Mouse (Mus musculus) heart, embryonic 16.5 days (tissue): ENCODE measurements around the gene Timm50. TPM values are rescaled to one million over a fixed set of nuclear protein-coding genes. Genes with fewer than 3 reads are reported as not detected.

Experiments used
- ATAC-seq: fragments of 200-750 bp; cut with Nextera tagmentation; replicated peaks from 2 replicates; pipeline ENCODE4 v1.8.0; 2017; ENCODE audit warnings: moderate number of reproducible peaks; ENCODE audit not compliant: insufficient read depth, low FRiP score; ENCODE audit errors: extremely low read depth
- H3K27ac ChIP-seq: fragments of 300-500 bp; sonication (generic); 2 replicates; pipeline ENCODE4 v1.5.1; 2014; ENCODE audit warnings: mild to moderate bottlenecking, low read length, control low read depth, moderate library complexity
- H3K27me3 ChIP-seq: fragments of 300-500 bp; sonication (generic); 2 replicates; pipeline ENCODE4 v1.6.1; 2014; ENCODE audit warnings: low read length, mixed read lengths; ENCODE audit not compliant: control insufficient read depth, insufficient read depth
- H3K36me3 ChIP-seq: fragments of 300-500 bp; sonication (generic); 2 replicates; pipeline ENCODE4 v1.6.1; 2014; ENCODE audit not compliant: control insufficient read depth, insufficient read depth
- H3K4me1 ChIP-seq: fragments of 300-500 bp; sonication (generic); 2 replicates; pipeline ENCODE4 v1.6.1; 2014; ENCODE audit warnings: low read length, mixed read lengths; ENCODE audit not compliant: control insufficient read depth, insufficient read depth
- H3K4me2 ChIP-seq: fragments of 300-500 bp; sonication (generic); 2 replicates; pipeline ENCODE4 v1.6.1; 2014; ENCODE audit warnings: low read depth, mild to moderate bottlenecking, control low read depth, low read length
- H3K4me3 ChIP-seq: fragments of 300-500 bp; sonication (generic); 2 replicates; pipeline ENCODE4 v1.5.1; 2014; ENCODE audit warnings: mild to moderate bottlenecking, control low read depth, low read length
- H3K9ac ChIP-seq: fragments of 300-500 bp; sonication (generic); 2 replicates; pipeline ENCODE4 v1.6.1; 2014; ENCODE audit warnings: low read length, control low read depth
- H3K9me3 ChIP-seq: fragments of 300-500 bp; sonication (generic); replicated peaks from 2 replicates; pipeline ENCODE4 v1.6.1; 2016; ENCODE audit warnings: low read length; ENCODE audit not compliant: control insufficient read depth
- WGBS: fragments of 180-500 bp; shearing (Covaris S2); extraction: QIAGEN DNeasy Blood & Tissue Kit; methylation state at CpG from one replicate; pipeline ENCODE4 v1.1.7; 2014; 5-methylcytosine and 5-hydroxymethylcytosine counted together
- polyA plus RNA-seq: library from polyadenylated mRNA; unstranded; fragments of >200 nt; fragmentation: Nextera tagmentation; extraction: Ambion mirVana; gene quantifications from 2 replicates; pipeline ENCODE4 v1.2.1, GENCODE M21; 2015

Gene Timm50
- 130 and 132 TPM in 2 replicates for polyA plus RNA-seq

- Histone ChIP-seq H3K27ac (peak within 1 kb of the TSS; percentile 74), H3K36me3 (peaks cover 42% of the 10 kb centered on the region), H3K9me3 (no peaks in the 10 kb centered on the region), H3K9ac (peak within 1 kb of the TSS; percentile 96), H3K4me2 (peak within 1 kb of the TSS; percentile 96), H3K4me3 (peak within 1 kb of the TSS; percentile 99), H3K27me3 (no peaks in the 10 kb centered on the region), H3K4me1 (peaks cover 13% of the 10 kb centered on the region)
- WGBS: under 1% methylated on average over 45 of the region's 45 CpGs
- peak; percentile 99 for ATAC-seq
These were observed at the start of gene Timm50 for GRCm38 (mm10) chr7:28311926-28312543. Timm50 (minus strand) TSS chr7:28312072.

- no peaks in the 10 kb centered on the region for H3K9me3 ChIP-seq
- no peak overlapping the region for H3K27ac ChIP-seq
- H3K4me1 ChIP-seq: peaks cover 25% of the 10 kb centered on the region
- H3K27me3 ChIP-seq: no peaks in the 10 kb centered on the region
- H3K4me3 ChIP-seq: no peak overlapping the region
- H3K4me2 ChIP-seq: no peak overlapping the region
- no peak overlapping the region for H3K9ac ChIP-seq
- WGBS: 83% methylated on average over 6 of the region's 6 CpGs
- H3K36me3 ChIP-seq: peaks cover 43% of the 10 kb centered on the region
- ATAC-seq: no peak
These were observed 48.4 kb upstream of the Timm50 start for GRCm38 (mm10) chr7:28360291-28360690.

- no peak for ATAC-seq
- Histone ChIP-seq H3K27ac (no peak overlapping the region), H3K36me3 (peaks cover 39% of the 10 kb centered on the region), H3K27me3 (no peaks in the 10 kb centered on the region), H3K4me1 (peaks cover 25% of the 10 kb centered on the region), H3K4me2 (no peak overlapping the region), H3K4me3 (no peak overlapping the region), H3K9ac (no peak overlapping the region), H3K9me3 (no peaks in the 10 kb centered on the region)
- WGBS: 78% methylated on average over 10 of the region's 10 CpGs
These were observed 48.0 kb upstream of the Timm50 start for GRCm38 (mm10) chr7:28359854-28360253.

- WGBS: 57% methylated on average over 7 of the region's 7 CpGs
- H3K36me3 ChIP-seq: peaks cover 44% of the 10 kb centered on the region
- H3K4me2 ChIP-seq: no peak overlapping the region
- H3K4me3 ChIP-seq: no peak overlapping the region
- no peaks in the 10 kb centered on the region for H3K9me3 ChIP-seq
- H3K27ac ChIP-seq: peak overlapping the region; percentile 84
- no peak for ATAC-seq
- peak overlapping the region; percentile 54; the same call in 1 of the 2 replicates for H3K9ac ChIP-seq
- peaks cover 25% of the 10 kb centered on the region for H3K4me1 ChIP-seq
- no peaks in the 10 kb centered on the region for H3K27me3 ChIP-seq
These were observed 46.6 kb upstream of the Timm50 start for GRCm38 (mm10) chr7:28358431-28358830.

DNA sequence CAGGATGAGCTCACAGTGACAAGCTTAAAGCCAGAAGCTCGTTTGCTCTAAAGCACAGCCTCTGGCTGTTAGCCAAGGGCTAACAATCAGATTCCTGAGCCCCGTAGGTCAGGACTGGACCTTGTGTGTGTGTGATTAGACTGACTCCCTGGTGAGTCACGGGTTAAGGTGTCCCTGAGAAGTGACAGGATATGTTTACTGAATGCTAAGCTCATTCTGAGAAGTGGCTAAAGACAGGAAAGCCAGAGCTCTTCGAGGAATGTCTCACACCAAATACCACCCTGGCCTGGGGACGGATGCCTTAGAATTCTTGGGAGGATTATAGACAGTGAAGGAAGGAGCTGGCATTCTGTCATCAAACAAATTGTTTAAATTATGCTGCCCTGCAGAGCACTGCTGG is 46.1 kb upstream of the Timm50 start:
- peaks cover 25% of the 10 kb centered on the region for H3K4me1 ChIP-seq
- ATAC-seq: peak; percentile 35
- peak overlapping the region; percentile 54 for H3K9ac ChIP-seq
- peaks cover 49% of the 10 kb centered on the region for H3K36me3 ChIP-seq
- H3K9me3 ChIP-seq: no peaks in the 10 kb centered on the region
- 2% methylated on average over 5 of the region's 5 CpGs for WGBS
- H3K4me3 ChIP-seq: no peak overlapping the region
- H3K4me2 ChIP-seq: peak overlapping the region; percentile 39
- H3K27ac ChIP-seq: peak overlapping the region; percentile 84
- H3K27me3 ChIP-seq: no peaks in the 10 kb centered on the region

DNA sequence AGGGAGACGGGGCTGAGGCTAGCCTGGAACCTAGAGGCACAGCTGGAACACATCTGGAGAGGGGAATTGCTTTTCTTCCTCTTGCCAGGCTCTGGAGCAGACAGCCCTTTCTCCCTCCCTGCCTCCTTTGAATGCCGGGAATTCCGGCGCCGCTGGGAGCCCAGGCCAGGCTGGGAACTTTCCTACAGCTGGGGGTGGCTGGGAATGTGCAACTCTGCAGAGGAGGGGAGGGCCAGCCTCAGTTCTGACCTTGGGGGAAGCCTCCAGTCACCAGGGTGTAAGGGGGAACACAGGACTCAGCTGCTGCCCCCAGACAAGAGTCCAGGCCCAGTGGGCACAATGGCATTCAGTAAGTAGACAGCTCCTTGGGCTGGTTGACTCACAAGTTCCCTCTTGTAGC is 45.1 kb upstream of the Timm50 start:
- Histone ChIP-seq H3K4me3 (no peak overlapping the region), H3K9me3 (no peaks in the 10 kb centered on the region), H3K4me1 (peaks cover 22% of the 10 kb centered on the region), H3K4me2 (peak overlapping the region; percentile 24; the same call in 1 of the 2 replicates), H3K9ac (peak overlapping the region; percentile 53), H3K27me3 (no peaks in the 10 kb centered on the region), H3K27ac (peak overlapping the region; percentile 84), H3K36me3 (peaks cover 51% of the 10 kb centered on the region)
- WGBS: 2% methylated on average over 5 of the region's 5 CpGs
- ATAC-seq: peak; percentile 67

- Histone ChIP-seq H3K36me3 (peaks cover 39% of the 10 kb centered on the region), H3K9me3 (no peaks in the 10 kb centered on the region), H3K4me1 (peaks cover 30% of the 10 kb centered on the region), H3K4me2 (no peak overlapping the region), H3K9ac (no peak overlapping the region), H3K4me3 (no peak overlapping the region), H3K27me3 (no peaks in the 10 kb centered on the region), H3K27ac (no peak overlapping the region)
- no peak for ATAC-seq
- WGBS: 90% methylated on average over 3 of the region's 3 CpGs
These were observed 43.3 kb upstream of the Timm50 start for GRCm38 (mm10) chr7:28355221-28355620.

- Histone ChIP-seq H3K4me3 (no peak overlapping the region), H3K4me1 (peaks cover 35% of the 10 kb centered on the region), H3K36me3 (peaks cover 33% of the 10 kb centered on the region), H3K27ac (no peak overlapping the region), H3K9me3 (no peaks in the 10 kb centered on the region), H3K4me2 (no peak overlapping the region), H3K9ac (no peak overlapping the region), H3K27me3 (no peaks in the 10 kb centered on the region)
- 91% methylated on average over 3 of the region's 3 CpGs for WGBS
- no peak for ATAC-seq
These were observed 42.7 kb upstream of the Timm50 start for GRCm38 (mm10) chr7:28354596-28354995.

- no peaks in the 10 kb centered on the region for H3K9me3 ChIP-seq
- H3K27me3 ChIP-seq: no peaks in the 10 kb centered on the region
- H3K4me1 ChIP-seq: peaks cover 36% of the 10 kb centered on the region
- 88% methylated on average over 3 of the region's 3 CpGs for WGBS
- H3K4me2 ChIP-seq: no peak overlapping the region
- no peak overlapping the region for H3K27ac ChIP-seq
- peaks cover 29% of the 10 kb centered on the region for H3K36me3 ChIP-seq
- no peak overlapping the region for H3K4me3 ChIP-seq
- ATAC-seq: no peak
- no peak overlapping the region for H3K9ac ChIP-seq
These were observed 42.3 kb upstream of the Timm50 start for GRCm38 (mm10) chr7:28354113-28354581.
